Mouse (Mus musculus) liver, adult 2 months (tissue): ENCODE results near the gene Cptp.

Experiments used
- CTCF ChIP-seq: fragments of 200-500 bp; IDR thresholded peaks from 2 replicates; pipeline ENCODE4 v1.5.1; 2011; ENCODE audit warnings: low read depth, low read length, control low read depth
- POLR2A ChIP-seq: fragments of 200-500 bp; IDR thresholded peaks from 2 replicates; pipeline ENCODE4 v1.6.1; 2011; ENCODE audit warnings: low read length, control low read depth; ENCODE audit not compliant: insufficient read depth; ENCODE audit errors: extremely low read depth

- TF ChIP-seq CTCF (no peak), POLR2A (no peak)
These were observed 36.9 kb downstream of the Cptp start for GRCm38 (mm10) chr4:155832321-155832720.
